Mouse (Mus musculus): Measurements from ENCODE around the gene Fam107a. TPM values are rescaled to one million over a fixed set of nuclear protein-coding genes. Genes with fewer than 3 reads are reported as not detected.

The Fam107a gene
- polyA plus RNA-seq, 1 experiment from 2014 or later, result 0.56 TPM

- Histone ChIP-seq H3K27ac (ENCODE audit: low read length) (no peak overlapping the region), H3K27me3 (replicated peaks; ENCODE audit: insufficient read depth, low read length) (no peaks in the 10 kb centered on the region), H3K4me3 (ENCODE audit: low read depth, low read length) (no peak overlapping the region), H3K36me3 (ENCODE audit: insufficient read depth, low read length) (no peaks in the 10 kb centered on the region), H3K4me1 (ENCODE audit: insufficient read depth, low read depth, low read length) (no peaks in the 10 kb centered on the region; the same call in 1 of the 2 replicates), H3K9ac (replicated peaks; ENCODE audit: low read depth) (no peak overlapping the region), H3K4me2 (replicated peaks; ENCODE audit: low read depth, low read length) (no peak overlapping the region), H3K9me3 (ENCODE audit: low read length) (no peaks in the 10 kb centered on the region)
- TF ChIP-seq CTCF (IDR thresholded peaks at IDR 0.05) (no peak), EP300 (IDR thresholded peaks at IDR 0.05) (no peak)
- DNase-seq (ENCODE audit: low spot score) (no peak), ATAC-seq (no peak)
- 81% methylated on average over 11 of the region's 11 CpGs for WGBS
Observed at GRCm38 (mm10) chr14:8332314-8333252, 14.8 kb upstream of the Fam107a start.

GRCm38 (mm10) chr14:8331307-8331905, 13.6 kb upstream of the Fam107a start:
- 47% methylated on average over 14 of the region's 14 CpGs for WGBS
- DNase-seq (ENCODE audit: low spot score), result peak; percentile 37
- no peak for ATAC-seq

GRCm38 (mm10) chr14:8330390-8330789, 12.6 kb upstream of the Fam107a start:
- H3K27me3 ChIP-seq (replicated peaks; ENCODE audit: insufficient read depth, low read length), result no peaks in the 10 kb centered on the region
- no peak for DNase-seq (ENCODE audit: low spot score)

More at GRCm38 (mm10) chr14:8331307-8331905, 13.6 kb upstream of the Fam107a start:
- no peaks in the 10 kb centered on the region for H3K36me3 ChIP-seq (ENCODE audit: insufficient read depth, low read length)
- H3K9me3 ChIP-seq (ENCODE audit: low read length), result no peaks in the 10 kb centered on the region
- TF ChIP-seq CTCF (IDR thresholded peaks at IDR 0.05) (no peak), EP300 (IDR thresholded peaks at IDR 0.05) (no peak)
- no peaks in the 10 kb centered on the region for H3K27me3 ChIP-seq (replicated peaks; ENCODE audit: insufficient read depth, low read length)
- H3K9ac ChIP-seq (replicated peaks; ENCODE audit: low read depth), result no peak overlapping the region
- no peak overlapping the region for H3K27ac ChIP-seq (ENCODE audit: low read length)
- H3K4me1 ChIP-seq (ENCODE audit: insufficient read depth, low read depth, low read length), result no peaks in the 10 kb centered on the region; the same call in 1 of the 2 replicates
- H3K4me2 ChIP-seq (replicated peaks; ENCODE audit: low read depth, low read length), result no peak overlapping the region
- no peak overlapping the region for H3K4me3 ChIP-seq (ENCODE audit: low read depth, low read length)

GRCm38 (mm10) chr14:8329552-8329951, 11.7 kb upstream of the Fam107a start:
- Histone ChIP-seq H3K27me3 (replicated peaks; ENCODE audit: insufficient read depth, low read length) (no peaks in the 10 kb centered on the region), H3K9me3 (ENCODE audit: low read length) (no peaks in the 10 kb centered on the region), H3K9ac (replicated peaks; ENCODE audit: low read depth) (no peak overlapping the region), H3K4me1 (ENCODE audit: insufficient read depth, low read depth, low read length) (no peaks in the 10 kb centered on the region; the same call in 1 of the 2 replicates), H3K27ac (ENCODE audit: low read length) (no peak overlapping the region), H3K4me3 (ENCODE audit: low read depth, low read length) (no peak overlapping the region), H3K36me3 (ENCODE audit: insufficient read depth, low read length) (no peaks in the 10 kb centered on the region), H3K4me2 (replicated peaks; ENCODE audit: low read depth, low read length) (no peak overlapping the region)
- 41% methylated on average over 4 of the region's 4 CpGs for WGBS
- peak; percentile 79 for DNase-seq (ENCODE audit: low spot score)
- TF ChIP-seq EP300 (IDR thresholded peaks at IDR 0.05) (no peak), CTCF (IDR thresholded peaks at IDR 0.05) (no peak)
- ATAC-seq, result peak; percentile 81

More at GRCm38 (mm10) chr14:8330390-8330789, 12.6 kb upstream of the Fam107a start:
- Histone ChIP-seq H3K9me3 (ENCODE audit: low read length) (no peaks in the 10 kb centered on the region), H3K36me3 (ENCODE audit: insufficient read depth, low read length) (no peaks in the 10 kb centered on the region), H3K9ac (replicated peaks; ENCODE audit: low read depth) (no peak overlapping the region), H3K27ac (ENCODE audit: low read length) (no peak overlapping the region), H3K4me3 (ENCODE audit: low read depth, low read length) (no peak overlapping the region), H3K4me1 (ENCODE audit: insufficient read depth, low read depth, low read length) (no peaks in the 10 kb centered on the region; the same call in 1 of the 2 replicates), H3K4me2 (replicated peaks; ENCODE audit: low read depth, low read length) (no peak overlapping the region)
- WGBS, result 57% methylated on average over 6 of the region's 6 CpGs
- no peak for ATAC-seq
- no peak for TF ChIP-seq CTCF (IDR thresholded peaks at IDR 0.05)
- TF ChIP-seq EP300 (IDR thresholded peaks at IDR 0.05), result no peak

- WGBS, result 55% methylated on average over 1 of the region's 1 CpGs
- Histone ChIP-seq H3K9ac (replicated peaks; ENCODE audit: low read depth) (no peak overlapping the region), H3K4me2 (replicated peaks; ENCODE audit: low read depth, low read length) (no peak overlapping the region), H3K4me3 (ENCODE audit: low read depth, low read length) (no peak overlapping the region), H3K36me3 (ENCODE audit: insufficient read depth, low read length) (no peaks in the 10 kb centered on the region), H3K4me1 (ENCODE audit: insufficient read depth, low read depth, low read length) (no peaks in the 10 kb centered on the region; the same call in 1 of the 2 replicates), H3K27me3 (replicated peaks; ENCODE audit: insufficient read depth, low read length) (no peaks in the 10 kb centered on the region), H3K9me3 (ENCODE audit: low read length) (no peaks in the 10 kb centered on the region), H3K27ac (ENCODE audit: low read length) (no peak overlapping the region)
- no peak for TF ChIP-seq CTCF (IDR thresholded peaks at IDR 0.05)
- TF ChIP-seq EP300 (IDR thresholded peaks at IDR 0.05), result no peak
- DNase-seq (ENCODE audit: low spot score) (no peak), ATAC-seq (no peak)
Observed at GRCm38 (mm10) chr14:8327371-8327770, 9.5 kb upstream of the Fam107a start.

- ATAC-seq, result no peak
Observed at GRCm38 (mm10) chr14:8326961-8327360, 9.1 kb upstream of the Fam107a start.

More at GRCm38 (mm10) chr14:8326961-8327360, 9.1 kb upstream of the Fam107a start:
- Histone ChIP-seq H3K36me3 (ENCODE audit: insufficient read depth, low read length) (no peaks in the 10 kb centered on the region), H3K27me3 (replicated peaks; ENCODE audit: insufficient read depth, low read length) (no peaks in the 10 kb centered on the region), H3K27ac (ENCODE audit: low read length) (no peak overlapping the region), H3K4me1 (ENCODE audit: insufficient read depth, low read depth, low read length) (no peaks in the 10 kb centered on the region; the same call in 1 of the 2 replicates), H3K9me3 (ENCODE audit: low read length) (no peaks in the 10 kb centered on the region), H3K9ac (replicated peaks; ENCODE audit: low read depth) (no peak overlapping the region), H3K4me2 (replicated peaks; ENCODE audit: low read depth, low read length) (no peak overlapping the region), H3K4me3 (ENCODE audit: low read depth, low read length) (no peak overlapping the region)
- TF ChIP-seq EP300 (IDR thresholded peaks at IDR 0.05), result no peak
- TF ChIP-seq CTCF (IDR thresholded peaks at IDR 0.05), result no peak
- no peak for DNase-seq (ENCODE audit: low spot score)
